Mouse (Mus musculus) kidney, postnatal 0 days (tissue): Measurements from ENCODE around the gene Diablo. TPM values are rescaled to one million over a fixed set of nuclear protein-coding genes. Genes with fewer than 3 reads are reported as not detected.

Experiments
- ATAC-seq: fragments of 200-750 bp; cut with Nextera tagmentation; replicated peaks from 2 replicates; pipeline ENCODE4 v1.8.0; 2017; ENCODE audit warnings: low read depth, moderate number of reproducible peaks, moderate TSS enrichment, moderate library complexity; ENCODE audit not compliant: low FRiP score
- DNase-seq: peaks from one replicate; pipeline ENCODE4 v3.0.0-alpha.2; 2016; ENCODE audit warnings: low spot score
- H3K27ac ChIP-seq: fragments of 300-500 bp; sonication (generic); 2 replicates; pipeline ENCODE4 v1.5.1; 2014; ENCODE audit warnings: mild to moderate bottlenecking
- H3K27me3 ChIP-seq: fragments of 300-500 bp; sonication (generic); 2 replicates; pipeline ENCODE4 v1.6.1; 2014; ENCODE audit warnings: low read length, mixed read lengths; ENCODE audit not compliant: insufficient read depth
- H3K36me3 ChIP-seq: fragments of 300-500 bp; sonication (generic); 2 replicates; pipeline ENCODE4 v1.6.1; 2014; ENCODE audit warnings: low read length, mixed read lengths; ENCODE audit not compliant: insufficient read depth
- H3K4me1 ChIP-seq: fragments of 300-500 bp; sonication (generic); replicated peaks from 2 replicates; pipeline ENCODE4 v1.6.1; 2014; ENCODE audit warnings: antibody characterized with exemption, low read length, mixed read lengths; ENCODE audit not compliant: insufficient read depth
- H3K4me2 ChIP-seq: fragments of 300-500 bp; sonication (generic); 2 replicates; pipeline ENCODE4 v1.6.1; 2014; ENCODE audit warnings: mild to moderate bottlenecking, low read length, moderate library complexity, mixed read lengths
- H3K4me3 ChIP-seq: fragments of 300-500 bp; sonication (generic); replicated peaks from 2 replicates; pipeline ENCODE4 v1.5.1; 2014; ENCODE audit warnings: low read depth, low read length
- H3K9ac ChIP-seq: fragments of 300-500 bp; sonication (generic); 2 replicates; pipeline ENCODE4 v1.6.1; 2014; ENCODE audit warnings: low read depth, low read length
- H3K9me3 ChIP-seq: fragments of 300-500 bp; sonication (generic); replicated peaks from 2 replicates; pipeline ENCODE4 v1.6.1; 2016; ENCODE audit warnings: low read length, inconsistent platforms, mixed read lengths
- CTCF ChIP-seq: IDR thresholded peaks from 2 replicates; pipeline ENCODE4 v1.5.1; 2016; ENCODE audit warnings: antibody characterized with exemption, low read depth, mild to moderate bottlenecking, moderate library complexity
- WGBS: fragments of 180-500 bp; shearing (Covaris S2); extraction: QIAGEN DNeasy Blood & Tissue Kit; methylation state at CpG from one replicate; pipeline ENCODE4 v1.1.7; 2014; 5-methylcytosine and 5-hydroxymethylcytosine counted together
- polyA plus RNA-seq: library from polyadenylated mRNA; unstranded; fragments of >200 nt; fragmentation: Nextera tagmentation; extraction: Ambion mirVana; gene quantifications from 2 replicates; pipeline ENCODE4 v1.2.1, GENCODE M21; 2015

The Diablo gene
- polyA plus RNA-seq, result 101 and 105 TPM in 2 replicates

GRCm38 (mm10) chr5:123523692-123524392 lies at the start of gene Diablo:
Gene Diablo, minus strand, starts transcription at chr5:123524176.
- Histone ChIP-seq H3K4me2 (peak within 1 kb of the TSS; percentile 90), H3K9me3 (no peaks in the 10 kb centered on the region), H3K27ac (0 out of 2 replicates have a peak within 1 kb of the TSS, but pooled peaks have one; percentile 42), H3K4me3 (peak within 1 kb of the TSS; percentile 85), H3K36me3 (0 out of 2 replicates have a peak, but pooled peaks cover 18% of the 10 kb centered on the region), H3K27me3 (no peaks in the 10 kb centered on the region), H3K9ac (peak within 1 kb of the TSS; percentile 73), H3K4me1 (peaks cover 3% of the 10 kb centered on the region; the same call in 1 of the 2 replicates)
- no peak for TF ChIP-seq CTCF
- under 1% methylated on average over 75 of the region's 82 CpGs for WGBS
- peak; percentile 97 for ATAC-seq
- peak; percentile 99 for DNase-seq

- H3K27me3 ChIP-seq, result no peaks in the 10 kb centered on the region
- no peak overlapping the region for H3K27ac ChIP-seq
- peak overlapping the region; percentile 92; the same call in 1 of the 2 replicates for H3K4me3 ChIP-seq
- H3K9me3 ChIP-seq, result no peaks in the 10 kb centered on the region
- ATAC-seq (peak; percentile 9; the same call in 1 of the 2 replicates), DNase-seq (no peak)
- H3K4me1 ChIP-seq, result peaks cover 7% of the 10 kb centered on the region; the same call in 1 of the 2 replicates
- peak overlapping the region; percentile 76; the same call in 1 of the 2 replicates for H3K4me2 ChIP-seq
- 64% methylated on average over 8 of the region's 8 CpGs for WGBS
- H3K9ac ChIP-seq, result no peak overlapping the region
- TF ChIP-seq CTCF, result no peak
- peaks cover 8% of the 10 kb centered on the region for H3K36me3 ChIP-seq
Measured at GRCm38 (mm10) chr5:123573362-123573761, 49.4 kb upstream of the Diablo start.

GRCm38 (mm10) chr5:123572357-123573186 lies 48.6 kb upstream of the Diablo start, which contains the start of gene Vps33a:
Gene Vps33a, minus strand, starts transcription at chr5:123573038.
- Histone ChIP-seq H3K4me2 (peak within 1 kb of the TSS; percentile 76), H3K36me3 (peaks cover 11% of the 10 kb centered on the region; the same call in 1 of the 2 replicates), H3K9ac (peak within 1 kb of the TSS; percentile 84), H3K27me3 (no peaks in the 10 kb centered on the region), H3K9me3 (no peaks in the 10 kb centered on the region), H3K4me1 (peaks cover 7% of the 10 kb centered on the region; the same call in 1 of the 2 replicates), H3K27ac (peak within 1 kb of the TSS; percentile 80), H3K4me3 (peak within 1 kb of the TSS; percentile 92)
- DNase-seq (peak; percentile 99), ATAC-seq (peak; percentile 91)
- TF ChIP-seq CTCF, result no peak
- under 1% methylated on average over 54 of the region's 54 CpGs for WGBS

GRCm38 (mm10) chr5:123561128-123561527 lies 37.2 kb upstream of the Diablo start:
- DNase-seq (no peak), ATAC-seq (no peak)
- Histone ChIP-seq H3K9me3 (no peaks in the 10 kb centered on the region), H3K27me3 (no peaks in the 10 kb centered on the region), H3K9ac (no peak overlapping the region), H3K4me1 (no peaks in the 10 kb centered on the region), H3K27ac (no peak overlapping the region), H3K4me3 (no peak overlapping the region), H3K36me3 (peaks cover 68% of the 10 kb centered on the region), H3K4me2 (no peak overlapping the region)
- WGBS, result 91% methylated on average over 11 of the region's 11 CpGs
- TF ChIP-seq CTCF, result no peak

GRCm38 (mm10) chr5:123559588-123559987 lies 35.6 kb upstream of the Diablo start:
- ATAC-seq, result no peak
- Histone ChIP-seq H3K27me3 (no peaks in the 10 kb centered on the region), H3K36me3 (peaks cover 59% of the 10 kb centered on the region), H3K27ac (no peak overlapping the region), H3K4me1 (no peaks in the 10 kb centered on the region), H3K9ac (no peak overlapping the region), H3K9me3 (no peaks in the 10 kb centered on the region), H3K4me3 (no peak overlapping the region), H3K4me2 (no peak overlapping the region)
- no peak for DNase-seq
- 91% methylated on average over 8 of the region's 8 CpGs for WGBS
- no peak for TF ChIP-seq CTCF

GRCm38 (mm10) chr5:123556451-123556850 lies 32.5 kb upstream of the Diablo start:
- no peaks in the 10 kb centered on the region for H3K27me3 ChIP-seq
- ATAC-seq (no peak), DNase-seq (no peak)
- no peak overlapping the region for H3K9ac ChIP-seq
- 75% methylated on average over 2 of the region's 2 CpGs for WGBS
- H3K9me3 ChIP-seq, result no peaks in the 10 kb centered on the region
- H3K27ac ChIP-seq, result no peak overlapping the region
- no peak overlapping the region for H3K4me3 ChIP-seq
- no peak for TF ChIP-seq CTCF
- peaks cover 46% of the 10 kb centered on the region for H3K36me3 ChIP-seq
- H3K4me2 ChIP-seq, result no peak overlapping the region
- H3K4me1 ChIP-seq, result no peaks in the 10 kb centered on the region
